Mouse (Mus musculus) spleen, postnatal 14 days (tissue): ENCODE results near the gene Chst5.
"Not testable (repeated sequence)": the region's sequence is repeated elsewhere in the genome, so short reads cannot be mapped to it uniquely, and the experiment has no call there.

Experiments
- DNase-seq, 2 experiments: peaks; one replicate each; pipeline ENCODE4 v3.0.0; 2021 to 2022; ENCODE audit warnings: low spot score in 2 of 2

Gene Chst5

DNA sequence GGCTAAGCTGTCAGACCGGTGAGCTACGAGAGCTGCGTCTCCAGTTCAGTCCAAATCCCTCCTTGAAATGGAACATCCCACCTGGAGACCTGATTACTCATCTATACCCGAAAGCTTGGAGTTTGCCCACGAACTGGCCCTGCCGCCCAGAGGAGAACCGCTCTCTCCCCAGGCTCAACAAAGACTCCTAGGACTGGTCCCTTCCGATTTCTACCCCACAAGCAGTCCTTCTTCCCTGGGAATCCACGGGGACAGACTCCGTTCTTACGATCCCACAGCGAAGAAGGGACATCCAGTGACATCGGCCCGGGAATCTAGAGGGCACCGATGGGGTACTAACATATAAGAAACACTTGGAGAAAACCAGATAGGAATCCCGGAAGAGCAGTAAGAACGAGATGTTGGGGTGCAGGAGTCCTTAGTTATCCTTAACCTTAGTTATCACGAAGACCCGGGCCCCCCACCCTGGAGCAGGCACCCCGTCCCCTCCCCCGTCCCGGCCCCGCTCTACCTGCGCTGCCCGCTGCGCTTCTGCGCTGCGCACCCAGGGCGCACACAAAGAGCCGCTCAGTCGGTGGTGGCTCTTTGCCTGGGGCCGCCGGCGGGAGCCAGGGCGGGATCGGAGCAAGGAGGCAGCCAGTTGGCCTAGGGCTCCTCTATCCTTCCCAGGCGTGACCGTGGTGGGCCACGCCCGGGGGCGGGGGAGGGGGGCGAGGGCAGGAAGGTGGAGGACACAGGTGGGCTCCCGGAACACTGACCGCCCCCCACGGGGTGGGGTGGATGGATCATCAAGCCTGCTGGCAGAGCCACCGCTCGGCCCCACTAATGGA, at the start of gene Chst5:
Chst5 (minus strand) TSS at position 827 of the 830 bp plus-strand sequence.
- DNase-seq: no peak

- DNase-seq: no peak
Observed at GRCm38 (mm10) chr8:111957231-111957630, 47.0 kb upstream of the Chst5 start.

DNA sequence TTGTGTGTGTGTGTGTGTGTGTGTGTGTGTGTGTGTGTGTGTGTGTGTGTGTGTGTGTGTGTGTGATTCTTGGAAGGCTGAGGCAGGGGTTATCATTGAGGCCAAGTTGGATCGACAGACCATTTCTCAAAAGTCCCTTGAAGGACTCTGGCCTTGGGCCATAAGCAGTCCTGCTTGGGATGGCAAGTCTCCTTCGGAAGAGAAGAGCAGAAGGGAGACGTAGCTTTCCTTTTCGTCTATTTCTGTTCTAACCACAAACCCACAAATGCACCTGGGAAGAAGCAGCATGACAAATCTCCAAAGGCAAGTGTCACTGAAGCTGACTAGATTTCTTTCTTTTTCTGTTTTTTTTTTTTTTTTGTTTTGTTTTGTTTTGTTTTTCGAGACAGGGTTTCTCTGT, 45.6 kb upstream of the Chst5 start:
- DNase-seq: no peak

- DNase-seq: no peak
Observed at GRCm38 (mm10) chr8:111954844-111955594, 44.8 kb upstream of the Chst5 start.

- no peak for DNase-seq
Observed at GRCm38 (mm10) chr8:111951936-111952335, 41.7 kb upstream of the Chst5 start.

- peak in 1 of 2 experiments; percentile 24 for DNase-seq
Observed at GRCm38 (mm10) chr8:111951317-111951716, 41.1 kb upstream of the Chst5 start.

GRCm38 (mm10) chr8:111950846-111951245, 40.6 kb upstream of the Chst5 start:
- no peak for DNase-seq

DNA sequence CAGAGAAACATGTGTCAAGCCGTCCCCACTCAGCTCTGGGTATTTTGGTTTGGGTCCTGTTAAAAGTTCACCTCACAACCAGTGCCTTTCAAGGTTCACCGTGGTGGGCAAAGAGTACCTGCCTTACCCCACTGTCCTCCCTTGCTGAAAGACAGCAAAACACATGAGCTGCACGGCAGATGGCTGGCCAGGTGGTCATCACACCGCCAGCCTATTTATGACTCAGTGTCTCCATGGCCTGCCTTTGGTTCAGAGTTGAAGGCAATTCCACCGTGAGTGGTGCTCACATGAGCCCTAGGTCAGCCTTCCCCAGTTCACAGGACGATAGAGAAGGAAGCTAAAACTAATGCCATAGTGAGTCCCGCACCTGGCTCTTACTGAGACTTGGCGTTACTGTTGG, 37.7 kb upstream of the Chst5 start:
- DNase-seq: no peak

DNA sequence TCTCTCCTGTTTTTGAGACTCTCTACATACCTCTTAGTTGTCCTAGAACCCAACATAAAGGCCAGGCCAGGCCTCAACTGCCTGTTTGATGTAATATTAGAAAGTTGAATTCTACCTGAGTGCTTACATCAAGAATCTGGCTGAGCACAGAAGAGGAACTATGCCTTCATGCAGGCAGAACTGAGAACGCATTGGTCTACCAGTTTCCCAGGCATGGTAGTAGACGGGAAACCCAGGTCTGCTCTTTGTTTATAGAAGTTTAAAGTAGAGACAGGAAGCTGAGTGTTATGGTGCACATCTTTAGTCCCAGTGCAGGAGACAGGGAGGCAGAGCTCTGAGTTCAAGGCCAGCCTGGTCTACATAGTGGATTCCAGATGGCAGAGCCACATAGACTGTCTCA, 36.9 kb upstream of the Chst5 start:
- DNase-seq: no peak

- DNase-seq: no peak
Observed at GRCm38 (mm10) chr8:111943544-111943943, 33.3 kb upstream of the Chst5 start.

DNA sequence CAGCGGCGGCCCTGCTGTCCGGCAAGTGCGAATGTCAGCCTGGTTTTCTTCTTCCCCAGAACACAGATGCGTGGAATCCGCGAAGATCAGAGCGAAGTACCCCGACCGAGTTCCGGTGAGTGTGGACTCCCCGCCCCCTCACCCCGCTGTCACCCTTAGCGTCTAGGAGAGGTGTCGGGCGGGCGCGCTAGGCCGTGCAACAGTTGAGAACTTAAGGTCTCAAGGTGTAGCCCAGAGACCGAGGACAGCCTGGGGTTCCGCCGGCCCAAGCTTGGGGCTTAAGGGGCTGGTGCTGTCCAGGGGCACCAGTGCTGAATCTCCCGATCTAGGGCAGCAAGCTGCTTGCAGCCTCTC, 30.8 kb upstream of the Chst5 start:
- DNase-seq: peak; percentile 21 to 44

GRCm38 (mm10) chr8:111940171-111941100, 30.2 kb upstream of the Chst5 start, which contains the start of gene Gabarapl2:
TSS of gene Gabarapl2 (plus strand) at chr8:111940703.
- DNase-seq: peak; percentile 91 to 95

- DNase-seq: peak; percentile 35 to 43
Observed at GRCm38 (mm10) chr8:111939516-111940142, 29.4 kb upstream of the Chst5 start.

- not testable (repeated sequence) for DNase-seq
Observed at GRCm38 (mm10) chr8:111938076-111938985, 28.1 kb upstream of the Chst5 start.

DNA sequence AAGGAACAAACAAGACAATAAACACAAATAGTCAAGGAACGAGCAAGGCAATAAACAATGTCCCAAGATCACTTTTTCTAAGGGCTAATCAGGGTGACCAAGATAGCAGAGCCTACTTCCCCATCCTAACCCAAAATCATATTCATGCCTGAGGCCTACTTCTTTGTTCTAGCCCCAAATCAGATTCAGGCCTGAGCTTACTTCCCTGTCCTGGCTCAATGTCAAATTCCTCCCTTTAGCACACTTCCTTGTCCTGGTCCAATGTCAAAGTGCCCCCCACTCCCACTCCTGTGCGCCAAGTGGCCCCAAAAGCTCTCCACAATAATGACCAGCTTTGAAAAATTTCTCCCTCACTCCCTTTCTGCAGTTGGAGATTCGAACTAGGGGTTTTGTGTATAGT, 26.9 kb upstream of the Chst5 start:
- DNase-seq: no peak

DNA sequence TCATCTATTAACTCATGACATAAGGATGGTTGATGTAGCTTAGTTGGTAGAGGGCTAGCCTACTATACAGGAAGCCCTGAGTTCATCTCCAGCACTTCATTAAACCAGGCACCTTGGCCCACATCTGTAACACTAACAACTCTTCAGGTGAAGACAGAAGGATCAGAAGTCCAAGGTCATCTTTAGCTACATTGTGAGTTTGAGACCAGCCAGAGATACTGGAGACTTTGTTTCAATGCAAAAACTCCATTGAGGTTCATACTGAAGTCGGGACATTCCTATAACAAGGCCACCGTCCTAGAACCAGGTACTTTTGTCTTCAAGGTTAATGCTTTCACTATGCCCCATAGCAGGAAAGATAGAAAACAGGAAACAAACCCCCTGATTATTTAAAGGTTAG, 24.0 kb upstream of the Chst5 start:
- no peak for DNase-seq

GRCm38 (mm10) chr8:111933348-111934076, 23.3 kb upstream of the Chst5 start, which contains the start of gene Tmem231:
TSS of gene Tmem231 (minus strand) at chr8:111933881.
- peak; percentile 78 to 85 for DNase-seq

GRCm38 (mm10) chr8:111932580-111933336, 22.5 kb upstream of the Chst5 start:
- DNase-seq: peak; percentile 62

GRCm38 (mm10) chr8:111931721-111932120, 21.5 kb upstream of the Chst5 start:
- DNase-seq: no peak
